Mouse (Mus musculus): Measurements from ENCODE around the gene Hsd17b14.

Hsd17b14 gene

DNA sequence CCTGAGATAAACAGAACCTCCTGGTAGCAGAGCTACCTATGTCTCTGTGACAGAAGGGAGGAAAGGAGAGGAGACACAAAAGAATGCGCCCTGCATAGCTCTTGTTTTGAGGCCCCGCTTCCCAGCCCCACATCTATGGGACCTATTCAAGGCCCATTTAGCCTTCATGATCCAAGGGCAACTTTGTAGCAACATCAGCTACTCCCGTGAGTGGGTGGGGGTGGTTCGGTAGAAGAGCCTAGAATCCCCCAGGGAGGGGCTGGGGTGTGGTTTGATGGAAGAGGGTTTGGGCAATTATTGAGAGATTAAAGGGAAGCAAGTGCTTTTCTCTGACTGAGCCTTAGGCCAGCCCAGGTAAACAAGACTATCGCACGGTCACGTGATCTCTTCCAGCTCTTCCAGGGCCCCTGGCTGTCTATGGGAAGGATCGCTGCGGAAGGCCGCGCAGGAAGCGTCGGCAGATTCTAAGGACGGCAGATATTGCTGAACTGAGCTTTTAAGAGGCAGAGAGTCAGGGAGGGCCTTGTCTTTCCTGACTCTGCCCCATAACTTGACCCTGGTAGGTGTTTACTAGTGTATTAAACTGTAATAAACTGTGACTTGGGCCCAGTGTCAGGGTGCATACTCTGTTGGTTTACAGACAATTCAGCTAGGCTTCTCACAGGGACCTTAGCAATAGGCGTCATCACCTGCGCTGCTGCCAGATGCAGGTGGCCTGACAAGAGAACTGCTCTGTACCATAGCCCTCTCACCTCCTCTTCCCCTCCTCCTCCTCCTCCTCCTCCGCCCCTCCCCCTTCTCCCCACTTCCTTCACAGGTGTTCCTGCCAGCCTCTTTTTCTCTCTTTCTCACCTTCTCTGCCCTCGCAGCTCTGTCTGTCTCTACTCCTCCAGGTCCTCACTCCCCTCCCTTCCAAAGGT is 44.5 kb downstream of the Hsd17b14 start:
- DNase-seq (ENCODE audit: low spot score in 2 of 2): peak; percentile 74 to 79

DNA sequence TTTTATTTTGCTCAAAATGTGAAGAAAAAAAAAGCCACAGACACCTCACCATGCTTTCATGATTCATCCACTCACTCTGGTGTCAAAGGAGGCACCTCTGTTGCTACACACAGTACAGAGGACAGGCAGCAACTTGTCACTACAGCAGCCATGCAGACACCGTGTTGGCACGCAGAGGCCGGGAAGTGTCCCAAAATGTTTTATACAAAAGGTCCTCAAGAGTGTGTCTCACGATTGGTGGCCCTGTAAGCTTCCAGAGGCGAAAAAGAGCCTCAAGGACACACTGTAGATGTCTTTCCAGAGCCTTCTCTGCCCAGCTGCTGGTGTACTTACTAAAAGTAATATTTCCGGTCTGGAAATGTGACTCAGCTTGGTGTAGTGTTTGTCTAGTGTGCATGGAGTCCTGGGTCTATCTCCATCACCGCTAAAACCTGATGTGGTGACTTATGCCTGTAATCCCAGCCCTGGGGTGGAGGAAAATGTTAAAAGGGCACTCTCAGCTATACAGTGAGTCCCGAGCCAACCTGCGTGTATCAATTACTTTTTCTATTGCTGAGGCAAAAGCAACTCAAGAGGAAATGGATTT is 51.1 kb downstream of the Hsd17b14 start:
- no peak for DNase-seq (ENCODE audit: low spot score in 2 of 2)

DNA sequence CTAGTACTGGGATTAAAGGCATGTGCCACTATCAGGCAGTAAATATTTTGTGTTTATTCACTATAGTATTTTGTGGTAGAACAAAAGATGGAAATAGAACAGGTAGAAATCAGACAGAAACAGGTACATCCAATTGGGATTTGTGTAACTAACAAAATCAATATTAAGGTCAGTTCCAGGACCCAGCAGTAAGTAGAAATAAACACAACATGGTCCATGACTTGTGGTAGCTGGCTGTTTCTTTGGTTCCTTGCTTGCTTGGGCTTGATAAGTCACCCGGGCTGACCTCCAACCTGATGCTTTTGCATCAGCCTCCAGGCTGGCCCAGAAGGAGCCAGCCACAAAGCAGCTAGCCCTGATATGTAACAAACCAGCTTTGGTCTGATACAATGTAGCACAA is 54.8 kb downstream of the Hsd17b14 start:
- DNase-seq (ENCODE audit: low spot score in 2 of 2): no peak

DNA sequence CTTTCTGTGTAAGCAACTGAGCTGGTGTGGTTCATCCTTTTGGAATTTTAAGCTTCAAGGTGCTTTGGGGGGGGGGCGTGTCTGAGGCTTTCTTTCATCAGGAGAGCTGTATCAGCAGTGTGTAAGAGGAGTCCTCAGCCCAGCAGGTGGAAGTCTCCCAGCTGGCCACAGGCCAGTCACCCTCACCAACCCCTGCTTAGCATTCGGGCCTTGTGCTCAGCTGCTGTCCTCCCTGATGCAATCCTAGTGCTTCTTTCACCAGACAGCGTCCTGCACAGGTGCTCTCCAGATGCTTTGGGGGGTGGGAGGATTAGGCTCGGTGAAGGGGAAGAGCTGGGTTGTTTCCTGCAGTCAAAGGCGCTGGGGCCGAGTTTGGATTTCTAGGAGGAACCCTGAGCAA is 61.6 kb downstream of the Hsd17b14 start:
- no peak for DNase-seq (ENCODE audit: low spot score in 2 of 2)

DNA sequence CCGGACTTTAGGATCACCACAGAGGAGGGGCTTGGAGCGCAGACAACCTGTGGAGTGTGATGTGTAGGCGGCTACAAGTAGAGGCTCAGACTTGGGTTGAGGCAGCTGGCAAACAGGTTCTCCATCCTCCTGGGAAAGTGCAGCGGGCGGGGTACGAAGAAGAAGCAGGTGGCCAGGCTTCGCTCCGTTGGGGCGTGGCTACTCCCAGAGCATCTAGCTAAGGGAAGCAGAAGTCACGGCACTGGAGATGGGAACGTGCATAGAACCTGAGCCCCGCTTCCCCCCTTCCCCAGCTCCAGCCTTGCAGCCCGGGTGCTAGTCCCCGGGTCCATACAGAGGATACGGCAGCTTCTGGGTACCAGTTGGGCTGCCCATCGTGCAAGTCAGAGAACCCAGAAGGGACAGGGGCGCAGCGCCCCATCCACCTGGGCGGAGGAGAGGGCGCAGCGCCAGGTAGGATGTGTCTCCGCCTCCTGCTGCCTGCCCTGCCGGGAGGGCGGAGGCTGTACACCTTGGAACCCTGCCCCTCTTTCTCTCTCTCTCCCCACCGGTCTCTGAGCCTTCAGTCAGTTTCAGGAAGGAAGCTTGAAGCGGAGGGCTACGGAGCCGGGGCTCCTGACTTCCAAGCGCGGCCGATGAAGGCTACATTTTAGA is 62.5 kb downstream of the Hsd17b14 start, which contains the start of gene Fut1:
Gene Fut1, plus strand, starts transcription at position 248 of the 654 bp plus-strand sequence.
- no peak for DNase-seq (ENCODE audit: low spot score in 2 of 2)

All from thymus, postnatal 10 days (tissue).